Mouse (Mus musculus) kidney, adult 2 months (tissue): ENCODE measurements around the gene Sh2d4b. TPM values are rescaled to one million over a fixed set of nuclear protein-coding genes. Genes with fewer than 3 reads are reported as not detected.

Source experiments
- DNase-seq: peaks from one replicate; pipeline ENCODE4 v3.0.0; 2021
- H3K27ac ChIP-seq: fragments of 200-500 bp; 2 replicates; pipeline ENCODE4 v1.5.1; 2012; ENCODE audit warnings: low read depth, low read length, control low read depth, inconsistent platforms; ENCODE audit not compliant: insufficient read depth
- H3K27me3 ChIP-seq: fragments of 200-500 bp; replicated peaks from 2 replicates; pipeline ENCODE4 v1.6.1; 2012; ENCODE audit warnings: mild to moderate bottlenecking, moderate library complexity, low read length, inconsistent platforms; ENCODE audit not compliant: control insufficient read depth, insufficient read depth
- H3K36me3 ChIP-seq: fragments of 200-500 bp; 2 replicates; pipeline ENCODE4 v1.6.1; 2012; ENCODE audit warnings: mild to moderate bottlenecking, moderate library complexity, low read length, inconsistent platforms; ENCODE audit not compliant: control insufficient read depth, insufficient read depth
- H3K4me1 ChIP-seq: fragments of 200-500 bp; 2 replicates; pipeline ENCODE4 v1.6.1; 2011; ENCODE audit warnings: low read length; ENCODE audit not compliant: control insufficient read depth, insufficient read depth
- H3K4me3 ChIP-seq: fragments of 200-500 bp; 2 replicates; pipeline ENCODE4 v1.5.1; 2011; ENCODE audit warnings: mild to moderate bottlenecking, low read depth, low read length, control low read depth; ENCODE audit not compliant: insufficient read depth
- CTCF ChIP-seq: fragments of 200-500 bp; conservative IDR thresholded peaks from 2 replicates; pipeline ENCODE4 v1.5.1; 2011; ENCODE audit warnings: low read depth, mild to moderate bottlenecking, control low read depth, low read length, moderate library complexity, mixed read lengths; ENCODE audit not compliant: insufficient read depth, insufficient read length
- POLR2A ChIP-seq: fragments of 200-500 bp; IDR thresholded peaks from one replicate; pipeline ENCODE4 v1.6.1; 2011; ENCODE audit warnings: low read depth, low read length, control low read depth
- WGBS: fragments of 180-500 bp; shearing (Covaris S2); methylation state at CpG from one replicate; pipeline ENCODE4 v1.1.7; 2018; 5-methylcytosine and 5-hydroxymethylcytosine counted together
- polyA plus RNA-seq: library from polyadenylated mRNA; depleted of rRNA; stranded (reverse); fragments of >200 nt; gene quantifications from 2 replicates; pipeline ENCODE4 v1.2.3, GENCODE M21; 2012

The Sh2d4b gene
- polyA plus RNA-seq, 1 experiment: 0.94 TPM

GRCm38 (mm10) chr14:40852978-40853377 lies 40.1 kb downstream of the Sh2d4b start:
- TF ChIP-seq POLR2A (no peak), CTCF (no peak)
- no peak overlapping the region for H3K4me3 ChIP-seq
- no peak for DNase-seq
- WGBS: 72% methylated on average over 5 of the region's 5 CpGs
- no peak overlapping the region for H3K27ac ChIP-seq
- H3K36me3 ChIP-seq: no peaks in the 10 kb centered on the region
- no peaks in the 10 kb centered on the region for H3K27me3 ChIP-seq
- H3K4me1 ChIP-seq: no peaks in the 10 kb centered on the region; the same call in 1 of the 2 replicates

- no peak for DNase-seq
- Histone ChIP-seq H3K27me3 (no peaks in the 10 kb centered on the region; the same call in 1 of the 2 replicates), H3K4me3 (no peak overlapping the region), H3K36me3 (no peaks in the 10 kb centered on the region), H3K4me1 (no peaks in the 10 kb centered on the region), H3K27ac (no peak overlapping the region)
- TF ChIP-seq POLR2A: no peak
- no peak for TF ChIP-seq CTCF
Observed at GRCm38 (mm10) chr14:40837397-40837796, 55.7 kb downstream of the Sh2d4b start.

GRCm38 (mm10) chr14:40830505-40830904 lies 62.6 kb downstream of the Sh2d4b start:
- Histone ChIP-seq H3K36me3 (no peaks in the 10 kb centered on the region), H3K27me3 (no peaks in the 10 kb centered on the region), H3K4me3 (no peak overlapping the region), H3K4me1 (0 out of 2 replicates have a peak, but pooled peaks cover 3% of the 10 kb centered on the region), H3K27ac (no peak overlapping the region)
- 46% methylated on average over 9 of the region's 9 CpGs for WGBS
- no peak for DNase-seq
- TF ChIP-seq POLR2A: no peak
- no peak for TF ChIP-seq CTCF

GRCm38 (mm10) chr14:40830094-40830493 lies 63.0 kb downstream of the Sh2d4b start:
- Histone ChIP-seq H3K36me3 (no peaks in the 10 kb centered on the region), H3K4me1 (0 out of 2 replicates have a peak, but pooled peaks cover 3% of the 10 kb centered on the region), H3K4me3 (no peak overlapping the region), H3K27me3 (no peaks in the 10 kb centered on the region), H3K27ac (no peak overlapping the region)
- WGBS: 27% methylated on average over 11 of the region's 11 CpGs
- peak; percentile 86 for DNase-seq
- TF ChIP-seq CTCF: no peak
- TF ChIP-seq POLR2A: no peak

GRCm38 (mm10) chr14:40818051-40818450 lies 75.0 kb downstream of the Sh2d4b start:
- H3K4me1 ChIP-seq: no peaks in the 10 kb centered on the region
- TF ChIP-seq POLR2A: no peak
- no peak for TF ChIP-seq CTCF
- peak; percentile 67 for DNase-seq
- 57% methylated on average over 2 of the region's 2 CpGs for WGBS
- H3K4me3 ChIP-seq: no peak overlapping the region
- no peaks in the 10 kb centered on the region for H3K36me3 ChIP-seq
- no peak overlapping the region for H3K27ac ChIP-seq
- H3K27me3 ChIP-seq: no peaks in the 10 kb centered on the region

- H3K27ac ChIP-seq: no peak overlapping the region
- DNase-seq: no peak
- no peak overlapping the region for H3K4me3 ChIP-seq
- H3K36me3 ChIP-seq: no peaks in the 10 kb centered on the region
- no peak for TF ChIP-seq POLR2A
- TF ChIP-seq CTCF: no peak
- no peaks in the 10 kb centered on the region for H3K27me3 ChIP-seq
- H3K4me1 ChIP-seq: no peaks in the 10 kb centered on the region
- WGBS: 72% methylated on average over 5 of the region's 5 CpGs
Observed at GRCm38 (mm10) chr14:40816715-40817114, 76.4 kb downstream of the Sh2d4b start.

- Histone ChIP-seq H3K4me3 (no peak overlapping the region), H3K36me3 (no peaks in the 10 kb centered on the region), H3K27ac (no peak overlapping the region), H3K4me1 (no peaks in the 10 kb centered on the region), H3K27me3 (no peaks in the 10 kb centered on the region; the same call in 1 of the 2 replicates)
- no peak for TF ChIP-seq POLR2A
- TF ChIP-seq CTCF: peak; percentile 51
- WGBS: 26% methylated on average over 1 of the region's 1 CpGs
- peak; percentile 41 for DNase-seq
Observed at GRCm38 (mm10) chr14:40791606-40792005, 101.5 kb downstream of the Sh2d4b start.
